Mouse (Mus musculus) gastrocnemius, postnatal 10 days (tissue): ENCODE measurements around the gene Trappc5. TPM values are rescaled to one million over a fixed set of nuclear protein-coding genes. Genes with fewer than 3 reads are reported as not detected.

Experiments
- total RNA-seq, 2 experiments: library from RNA; stranded (reverse); gene quantifications; 2 replicates each; pipeline ENCODE4 v1.2.3; 2021

Gene Trappc5
- total RNA-seq, 2 experiments from 2014 or later: 24.2 to 24.9 TPM

Other genes with a start within 250 kb of the Trappc5 start
- gene Pex11g, start 208.6 kb upstream of the Trappc5 start, total RNA-seq: 1 to 10 TPM; 3.0 to 3.6 TPM
- under 1 TPM in 1 of 2 experiments, not detected in 1; 0.14 TPM for gene Tex45, start 205.4 kb upstream of the Trappc5 start, total RNA-seq
- 10 to 100 TPM; 16.0 to 18.7 TPM for gene Zfp358, start 183.2 kb upstream of the Trappc5 start, total RNA-seq
- 10 to 100 TPM; 19.0 to 23.9 TPM for gene Mcoln1, start 175.8 kb upstream of the Trappc5 start, total RNA-seq
- 10 to 100 TPM; 13.6 to 15.4 TPM for gene Pnpla6, start 160.9 kb upstream of the Trappc5 start, total RNA-seq
- under 1 TPM in 1 of 2 experiments, not detected in 1; 0.21 TPM for gene C330021F23Rik, start 108.3 kb upstream of the Trappc5 start, total RNA-seq
- 1 to 10 TPM in 1 of 2 experiments, under 1 TPM in 1; 0.97 to 1.5 TPM for gene Camsap3, start 89.0 kb upstream of the Trappc5 start, total RNA-seq
- 10 to 100 TPM; 14.9 to 16.4 TPM for gene Xab2, start 55.0 kb upstream of the Trappc5 start, total RNA-seq
- gene Pet100, start 54.8 kb upstream of the Trappc5 start, total RNA-seq: 10 to 100 TPM; 76.0 to 76.5 TPM
- gene Pcp2, start 50.8 kb upstream of the Trappc5 start, total RNA-seq: not detected
- 1 to 10 TPM; 4.0 to 6.7 TPM for gene Stxbp2, start 45.3 kb upstream of the Trappc5 start, total RNA-seq
- under 1 TPM; 0.61 to 0.75 TPM for gene Retn, start 20.5 kb upstream of the Trappc5 start, total RNA-seq
- under 1 TPM in 1 of 2 experiments, not detected in 1; 0.41 TPM for gene Mcemp1, start 10.5 kb upstream of the Trappc5 start, total RNA-seq
- 1 to 10 TPM; 1.6 to 2.0 TPM for gene Fcor, start 3.9 kb upstream of the Trappc5 start, total RNA-seq
- gene Fcer2a, start 17.9 kb downstream of the Trappc5 start, total RNA-seq: 1 to 10 TPM; 1.1 to 1.4 TPM
- not detected for gene Clec4g, start 44.4 kb downstream of the Trappc5 start, total RNA-seq
- gene Cd209a, start 72.7 kb downstream of the Trappc5 start, total RNA-seq: not detected
- not detected for gene Cd209e, start 178.0 kb downstream of the Trappc5 start, total RNA-seq
- gene Cd209d, start 202.3 kb downstream of the Trappc5 start, total RNA-seq: under 1 TPM in 1 of 2 experiments, not detected in 1; 0.38 TPM